Mouse (Mus musculus) cortical plate, adult 2 months (tissue): Measurements from ENCODE around the gene Tkt.

Experiments
- CTCF ChIP-seq: fragments of 200-500 bp; IDR thresholded peaks from 2 replicates; pipeline ENCODE4 v1.5.1; 2011; ENCODE audit warnings: mild to moderate bottlenecking, control low read depth, low read length; ENCODE audit not compliant: insufficient read depth; ENCODE audit errors: extremely low read depth
- POLR2A ChIP-seq: fragments of 200-500 bp; IDR thresholded peaks from 2 replicates; pipeline ENCODE4 v1.6.1; 2011; ENCODE audit warnings: mild to moderate bottlenecking, low read length, control low read depth; ENCODE audit not compliant: insufficient read depth; ENCODE audit errors: extremely low read depth

- TF ChIP-seq POLR2A (no peak), CTCF (no peak)
Measured at GRCm38 (mm10) chr14:30586780-30587461, 38.8 kb downstream of the Tkt start.
